Mouse (Mus musculus): ENCODE data around the gene Rhot2. TPM values are rescaled to one million over a fixed set of nuclear protein-coding genes. Genes with fewer than 3 reads are reported as not detected.

Gene Rhot2
- total RNA-seq, 1 experiment = 36.8 TPM

DNA sequence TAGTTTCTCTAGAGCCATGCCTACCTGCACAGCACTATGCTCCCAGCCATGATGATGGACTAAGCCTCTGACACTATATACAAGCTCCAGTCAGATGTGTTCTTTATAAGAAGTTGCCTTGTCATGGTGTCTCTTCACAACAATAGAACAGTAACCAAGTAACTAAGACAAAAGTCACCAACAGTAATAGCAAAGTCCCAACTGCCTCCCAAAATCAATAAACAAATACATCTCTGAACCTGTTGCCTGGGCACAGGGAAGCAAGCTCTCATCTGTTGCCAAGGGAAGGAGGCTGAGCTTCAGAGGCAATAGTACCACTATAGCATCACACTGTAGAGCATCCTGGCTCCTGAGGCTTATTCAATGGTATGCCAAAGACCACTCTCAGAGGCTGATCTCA is 42.2 kb upstream of the Rhot2 start:
- no peak for DNase-seq (ENCODE audit: low read depth, low spot score)
- in situ Hi-C loops (cut with MboI; ENCODE audit: low sequenced_read_pairs in 2 of 2, unreplicated experiment in 2 of 2) = no loop called here
- Histone ChIP-seq H3K36me3 (ENCODE audit: control insufficient read depth, insufficient read depth, low read length, poor library complexity, severe bottlenecking) (peaks cover 26% of the 10 kb centered on the region), H3K4me3 (ENCODE audit: insufficient read depth in 1 of 2, low read depth in 1 of 2, low read length in 2 of 2, poor library complexity in 1 of 2, severe bottlenecking in 1 of 2) (no peak overlapping the region), H3K27ac (ENCODE audit: insufficient read depth, low read depth, low read length, poor library complexity, severe bottlenecking) (no peak overlapping the region), H3K9ac (ENCODE audit: insufficient read depth, low read depth, low read length, poor library complexity, severe bottlenecking) (no peak overlapping the region), H3K4me1 (ENCODE audit: control insufficient read depth in 2 of 2, insufficient read depth in 2 of 2, low read length in 2 of 2, poor library complexity in 1 of 2) (peaks cover 4 to 22% of the 10 kb centered on the region in 2 experiments; a peak in 3 of 4 replicates), H3K9me3 (ENCODE audit: control insufficient read depth, insufficient read depth, low read depth, low read length) (no peaks in the 10 kb centered on the region)
- TF ChIP-seq MAFK (IDR thresholded peaks at IDR 0.05; ENCODE audit: insufficient read depth, low read depth, low read length) (no peak), CHD2 (IDR thresholded peaks at IDR 0.05; ENCODE audit: low read depth, low read length) (no peak), HCFC1 (IDR thresholded peaks at IDR 0.05; ENCODE audit: borderline replicate concordance, insufficient read depth, low read length) (no peak), ZC3H11A (IDR thresholded peaks at IDR 0.05; ENCODE audit: borderline replicate concordance, low read depth, low read length) (no peak), ZNF384 (IDR thresholded peaks at IDR 0.05; ENCODE audit: low read depth, low read length) (no peak)

DNA sequence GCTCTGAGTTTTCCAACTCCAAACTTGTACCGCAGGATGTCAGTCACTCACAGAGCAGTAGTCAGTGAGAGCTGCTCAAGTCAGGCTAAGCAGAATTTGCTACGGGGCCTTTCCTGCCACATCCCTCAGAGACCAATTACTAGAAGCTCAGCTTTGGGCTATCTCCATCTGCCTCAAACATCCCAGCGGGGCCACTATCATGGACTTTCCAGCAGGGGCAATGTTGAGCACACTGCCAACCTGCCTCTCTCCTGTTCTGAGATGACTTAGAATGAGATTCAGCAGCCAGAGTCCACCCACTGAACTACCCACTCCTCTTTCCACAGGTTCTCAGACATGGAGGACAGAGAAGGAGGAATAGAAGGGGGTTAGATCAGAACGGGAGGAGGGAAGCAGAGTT is 41.0 kb upstream of the Rhot2 start:
- Histone ChIP-seq H3K4me1 (ENCODE audit: control insufficient read depth in 2 of 2, insufficient read depth in 2 of 2, low read length in 2 of 2, poor library complexity in 1 of 2) (peaks cover 8 to 32% of the 10 kb centered on the region in 2 experiments; a peak in 3 of 4 replicates), H3K9me3 (ENCODE audit: control insufficient read depth, insufficient read depth, low read depth, low read length) (no peaks in the 10 kb centered on the region), H3K4me3 (ENCODE audit: insufficient read depth in 1 of 2, low read depth in 1 of 2, low read length in 2 of 2, poor library complexity in 1 of 2, severe bottlenecking in 1 of 2) (no peak overlapping the region), H3K36me3 (ENCODE audit: control insufficient read depth, insufficient read depth, low read length, poor library complexity, severe bottlenecking) (peaks cover 30% of the 10 kb centered on the region), H3K9ac (ENCODE audit: insufficient read depth, low read depth, low read length, poor library complexity, severe bottlenecking) (no peak overlapping the region), H3K27ac (ENCODE audit: insufficient read depth, low read depth, low read length, poor library complexity, severe bottlenecking) (no peak overlapping the region; the same call in 1 of the 2 replicates)
- in situ Hi-C loops (cut with MboI; ENCODE audit: low sequenced_read_pairs in 2 of 2, unreplicated experiment in 2 of 2) = no loop called here
- TF ChIP-seq MAFK (IDR thresholded peaks at IDR 0.05; ENCODE audit: insufficient read depth, low read depth, low read length) = no peak
- no peak for TF ChIP-seq HCFC1 (IDR thresholded peaks at IDR 0.05; ENCODE audit: borderline replicate concordance, insufficient read depth, low read length)
- TF ChIP-seq ZNF384 (IDR thresholded peaks at IDR 0.05; ENCODE audit: low read depth, low read length) = no peak
- no peak for TF ChIP-seq CHD2 (IDR thresholded peaks at IDR 0.05; ENCODE audit: low read depth, low read length)
- no peak for TF ChIP-seq ZC3H11A (IDR thresholded peaks at IDR 0.05; ENCODE audit: borderline replicate concordance, low read depth, low read length)
- DNase-seq (ENCODE audit: low read depth, low spot score) = no peak

DNA sequence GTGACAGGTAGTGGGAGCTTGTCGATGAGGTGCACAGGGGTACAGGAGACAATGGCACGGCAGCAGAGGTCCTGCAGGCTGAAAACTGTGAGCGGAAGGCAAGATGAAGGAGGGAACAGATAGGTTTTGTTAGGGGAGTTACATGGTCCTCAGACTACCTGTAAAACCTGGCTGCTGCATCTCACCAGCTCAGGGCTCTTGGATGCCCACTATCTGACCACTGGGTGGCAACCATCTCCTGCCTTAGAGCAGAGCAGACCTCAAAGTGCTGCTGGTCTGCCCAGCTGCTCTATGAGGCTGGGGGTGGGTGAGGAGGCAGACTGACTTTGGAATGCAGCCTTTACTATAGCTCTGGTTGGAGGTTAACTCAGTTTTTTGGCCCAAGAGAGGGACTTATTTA is 39.2 kb upstream of the Rhot2 start:
- Histone ChIP-seq H3K4me1 (ENCODE audit: control insufficient read depth in 2 of 2, insufficient read depth in 2 of 2, low read length in 2 of 2, poor library complexity in 1 of 2) (peaks cover 8 to 44% of the 10 kb centered on the region in 2 experiments; a peak in 3 of 4 replicates), H3K27ac (ENCODE audit: insufficient read depth, low read depth, low read length, poor library complexity, severe bottlenecking) (no peak overlapping the region), H3K9ac (ENCODE audit: insufficient read depth, low read depth, low read length, poor library complexity, severe bottlenecking) (no peak overlapping the region), H3K36me3 (ENCODE audit: control insufficient read depth, insufficient read depth, low read length, poor library complexity, severe bottlenecking) (peaks cover 26% of the 10 kb centered on the region), H3K9me3 (ENCODE audit: control insufficient read depth, insufficient read depth, low read depth, low read length) (no peaks in the 10 kb centered on the region), H3K4me3 (ENCODE audit: insufficient read depth in 1 of 2, low read depth in 1 of 2, low read length in 2 of 2, poor library complexity in 1 of 2, severe bottlenecking in 1 of 2) (no peak overlapping the region)
- in situ Hi-C loops (cut with MboI; ENCODE audit: low sequenced_read_pairs in 2 of 2, unreplicated experiment in 2 of 2) = no loop called here
- TF ChIP-seq CHD2 (IDR thresholded peaks at IDR 0.05; ENCODE audit: low read depth, low read length) (no peak), HCFC1 (IDR thresholded peaks at IDR 0.05; ENCODE audit: borderline replicate concordance, insufficient read depth, low read length) (no peak), MAFK (IDR thresholded peaks at IDR 0.05; ENCODE audit: insufficient read depth, low read depth, low read length) (no peak), ZNF384 (IDR thresholded peaks at IDR 0.05; ENCODE audit: low read depth, low read length) (no peak), ZC3H11A (IDR thresholded peaks at IDR 0.05; ENCODE audit: borderline replicate concordance, low read depth, low read length) (no peak)
- DNase-seq (ENCODE audit: low read depth, low spot score) = no peak

DNA sequence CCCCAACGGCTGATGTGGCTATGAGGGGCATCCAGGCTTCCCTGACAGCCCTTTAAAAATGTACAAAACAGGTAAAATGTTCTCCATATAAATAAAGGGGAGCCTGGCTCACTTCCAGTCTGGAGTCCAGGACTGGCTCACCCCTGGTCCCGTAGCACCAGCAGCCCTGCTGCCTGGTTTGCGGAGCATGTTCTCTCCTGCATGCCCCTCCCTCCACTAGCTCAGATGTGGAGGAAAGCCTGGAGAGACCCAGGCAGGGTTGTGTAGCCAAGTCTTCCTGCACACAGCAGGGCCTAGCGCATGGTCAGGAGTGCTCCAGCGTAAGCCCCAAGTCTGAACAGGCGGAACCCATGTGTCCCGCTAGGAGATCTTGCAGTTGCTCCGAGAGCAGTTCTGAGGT is 38.6 kb upstream of the Rhot2 start:
- Histone ChIP-seq H3K4me1 (ENCODE audit: control insufficient read depth in 2 of 2, insufficient read depth in 2 of 2, low read length in 2 of 2, poor library complexity in 1 of 2) (peaks cover 8 to 47% of the 10 kb centered on the region in 2 experiments; a peak in 3 of 4 replicates), H3K9ac (ENCODE audit: insufficient read depth, low read depth, low read length, poor library complexity, severe bottlenecking) (no peak overlapping the region), H3K36me3 (ENCODE audit: control insufficient read depth, insufficient read depth, low read length, poor library complexity, severe bottlenecking) (peaks cover 31% of the 10 kb centered on the region), H3K9me3 (ENCODE audit: control insufficient read depth, insufficient read depth, low read depth, low read length) (no peaks in the 10 kb centered on the region), H3K27ac (ENCODE audit: insufficient read depth, low read depth, low read length, poor library complexity, severe bottlenecking) (no peak overlapping the region), H3K4me3 (ENCODE audit: insufficient read depth in 1 of 2, low read depth in 1 of 2, low read length in 2 of 2, poor library complexity in 1 of 2, severe bottlenecking in 1 of 2) (no peak overlapping the region)
- in situ Hi-C loops (cut with MboI; ENCODE audit: low sequenced_read_pairs in 2 of 2, unreplicated experiment in 2 of 2) = no loop called here
- DNase-seq (ENCODE audit: low read depth, low spot score) = no peak
- TF ChIP-seq ZNF384 (IDR thresholded peaks at IDR 0.05; ENCODE audit: low read depth, low read length) (no peak), MAFK (IDR thresholded peaks at IDR 0.05; ENCODE audit: insufficient read depth, low read depth, low read length) (no peak), ZC3H11A (IDR thresholded peaks at IDR 0.05; ENCODE audit: borderline replicate concordance, low read depth, low read length) (no peak), CHD2 (IDR thresholded peaks at IDR 0.05; ENCODE audit: low read depth, low read length) (no peak), HCFC1 (IDR thresholded peaks at IDR 0.05; ENCODE audit: borderline replicate concordance, insufficient read depth, low read length) (no peak)

DNA sequence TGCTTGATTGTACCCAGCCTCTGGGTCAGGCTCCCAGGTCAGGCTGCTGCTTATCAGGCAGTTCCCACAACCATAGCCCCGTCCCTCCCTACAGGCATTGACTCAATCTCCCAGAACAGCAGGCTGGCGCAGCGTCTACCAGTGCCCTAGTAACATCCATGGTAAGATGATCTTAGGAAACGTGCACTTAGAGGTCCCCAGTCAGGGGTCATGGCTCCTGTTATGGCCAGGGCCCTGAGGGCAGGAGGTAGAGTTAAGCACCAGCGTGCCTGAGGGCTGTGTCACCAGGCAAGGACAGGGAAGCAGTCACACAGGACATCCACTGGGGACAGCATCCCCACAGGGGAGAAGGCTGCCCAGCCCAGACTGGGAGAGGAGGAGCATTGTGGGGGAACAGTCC is 37.7 kb upstream of the Rhot2 start:
- Histone ChIP-seq H3K4me1 (ENCODE audit: control insufficient read depth in 2 of 2, insufficient read depth in 2 of 2, low read length in 2 of 2, poor library complexity in 1 of 2) (peaks cover 8 to 45% of the 10 kb centered on the region in 2 experiments; a peak in 3 of 4 replicates), H3K9ac (ENCODE audit: insufficient read depth, low read depth, low read length, poor library complexity, severe bottlenecking) (no peak overlapping the region), H3K27ac (ENCODE audit: insufficient read depth, low read depth, low read length, poor library complexity, severe bottlenecking) (no peak overlapping the region), H3K36me3 (ENCODE audit: control insufficient read depth, insufficient read depth, low read length, poor library complexity, severe bottlenecking) (peaks cover 34% of the 10 kb centered on the region), H3K4me3 (ENCODE audit: insufficient read depth in 1 of 2, low read depth in 1 of 2, low read length in 2 of 2, poor library complexity in 1 of 2, severe bottlenecking in 1 of 2) (no peak overlapping the region), H3K9me3 (ENCODE audit: control insufficient read depth, insufficient read depth, low read depth, low read length) (no peaks in the 10 kb centered on the region)
- in situ Hi-C loops (cut with MboI; ENCODE audit: low sequenced_read_pairs in 2 of 2, unreplicated experiment in 2 of 2) = no loop called here
- TF ChIP-seq HCFC1 (IDR thresholded peaks at IDR 0.05; ENCODE audit: borderline replicate concordance, insufficient read depth, low read length) = no peak
- TF ChIP-seq CHD2 (IDR thresholded peaks at IDR 0.05; ENCODE audit: low read depth, low read length) = no peak
- TF ChIP-seq ZNF384 (IDR thresholded peaks at IDR 0.05; ENCODE audit: low read depth, low read length) = no peak
- TF ChIP-seq MAFK (IDR thresholded peaks at IDR 0.05; ENCODE audit: insufficient read depth, low read depth, low read length) = no peak
- TF ChIP-seq ZC3H11A (IDR thresholded peaks at IDR 0.05; ENCODE audit: borderline replicate concordance, low read depth, low read length) = no peak
- no peak for DNase-seq (ENCODE audit: low read depth, low spot score)

Data from ES-E14 (cell line).